Mouse (Mus musculus) cortical plate, adult 2 months (tissue): ENCODE measurements around the gene Zfp61. TPM values are rescaled to one million over a fixed set of nuclear protein-coding genes. Genes with fewer than 3 reads are reported as not detected.
"Not testable (repeated sequence)": the region's sequence is repeated elsewhere in the genome, so short reads cannot be mapped to it uniquely, and the experiment has no call there.

Experiments used
- H3K27ac ChIP-seq: fragments of 200-500 bp; 2 replicates; pipeline ENCODE4 v1.5.1; 2012; ENCODE audit warnings: low read length, control low read depth, inconsistent platforms; ENCODE audit not compliant: insufficient read depth
- H3K4me1 ChIP-seq: fragments of 200-500 bp; 2 replicates; pipeline ENCODE4 v1.6.1; 2011; ENCODE audit warnings: low read length; ENCODE audit not compliant: control insufficient read depth, insufficient read depth
- H3K4me3 ChIP-seq: fragments of 200-500 bp; 2 replicates; pipeline ENCODE4 v1.5.1; 2011; ENCODE audit warnings: mild to moderate bottlenecking, low read length, control low read depth; ENCODE audit not compliant: insufficient read depth
- CTCF ChIP-seq: fragments of 200-500 bp; IDR thresholded peaks from 2 replicates; pipeline ENCODE4 v1.5.1; 2011; ENCODE audit warnings: mild to moderate bottlenecking, control low read depth, low read length; ENCODE audit not compliant: insufficient read depth; ENCODE audit errors: extremely low read depth
- POLR2A ChIP-seq: fragments of 200-500 bp; IDR thresholded peaks from 2 replicates; pipeline ENCODE4 v1.6.1; 2011; ENCODE audit warnings: mild to moderate bottlenecking, low read length, control low read depth; ENCODE audit not compliant: insufficient read depth; ENCODE audit errors: extremely low read depth
- polyA plus RNA-seq: library from polyadenylated mRNA; depleted of rRNA; stranded (reverse); fragments of >200 nt; gene quantifications from 2 replicates; pipeline ENCODE4 v1.2.3, GENCODE M21; 2012

Zfp61 gene
- polyA plus RNA-seq, 1 experiment, result 22.9 TPM

DNA sequence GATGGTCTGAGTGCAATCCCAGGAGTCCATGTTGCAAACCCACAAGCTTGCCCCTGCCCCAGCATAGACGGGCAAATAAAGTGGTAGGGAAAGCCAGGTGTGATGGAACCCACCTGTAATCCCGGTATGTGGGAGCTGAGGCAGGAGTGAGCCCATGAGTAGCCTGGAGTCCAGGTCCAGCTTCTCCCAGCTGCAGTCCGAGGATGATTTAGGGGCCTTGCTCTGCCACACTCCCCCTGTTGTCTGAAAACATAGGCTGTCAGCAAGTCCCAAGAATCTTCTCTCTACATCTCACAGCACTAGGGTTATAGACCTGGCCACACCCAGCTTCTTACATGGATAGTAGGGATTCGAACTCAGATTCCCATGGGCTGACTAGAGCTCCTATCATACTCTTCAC, 14.1 kb downstream of the Zfp61 start:
- Histone ChIP-seq H3K4me1 (no peaks in the 10 kb centered on the region), H3K4me3 (no peak overlapping the region), H3K27ac (no peak overlapping the region)
- TF ChIP-seq POLR2A, result no peak
- TF ChIP-seq CTCF, result no peak

DNA sequence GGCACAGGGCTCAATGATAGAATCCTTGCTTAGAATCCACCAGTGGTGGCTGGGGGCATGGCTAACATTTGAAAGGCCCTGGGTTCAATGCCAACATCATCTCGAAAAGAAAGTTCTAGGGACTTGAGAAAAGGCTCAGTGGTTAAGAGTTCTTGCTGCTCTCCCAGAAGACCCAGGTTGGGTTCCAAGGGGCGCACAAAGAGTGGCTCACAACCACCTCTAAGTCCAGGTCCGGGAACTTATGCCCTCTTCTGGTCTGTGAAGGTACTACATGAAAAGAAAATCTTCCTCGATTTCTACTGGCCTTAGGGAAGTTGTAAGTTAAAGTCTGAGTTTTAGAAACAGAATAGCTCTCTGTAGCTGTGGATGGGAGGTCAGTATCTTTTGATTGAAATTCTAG, 14.9 kb downstream of the Zfp61 start:
- H3K4me3 ChIP-seq, result no peak overlapping the region
- TF ChIP-seq POLR2A (no peak), CTCF (0 out of 2 replicates have a peak, but pooled peaks have one; percentile 4)
- H3K27ac ChIP-seq, result no peak overlapping the region
- H3K4me1 ChIP-seq, result no peaks in the 10 kb centered on the region

DNA sequence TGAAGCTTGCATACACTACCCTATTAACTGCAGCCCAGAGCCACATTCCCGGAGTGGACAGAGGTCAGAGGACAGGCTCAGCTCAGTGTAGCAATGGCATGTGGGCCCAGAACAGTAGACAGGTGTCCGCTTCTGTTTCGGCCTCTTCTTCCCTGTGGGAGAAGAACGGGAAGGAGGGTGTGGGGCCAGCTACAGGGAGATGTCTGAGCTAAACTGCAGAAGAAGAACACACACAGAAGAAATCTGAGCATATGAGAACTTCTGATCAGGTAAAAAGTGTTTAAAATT, 20.2 kb downstream of the Zfp61 start:
- no peak for TF ChIP-seq CTCF
- TF ChIP-seq POLR2A, result no peak
- Histone ChIP-seq H3K4me3 (no peak overlapping the region), H3K4me1 (no peaks in the 10 kb centered on the region), H3K27ac (no peak overlapping the region)

DNA sequence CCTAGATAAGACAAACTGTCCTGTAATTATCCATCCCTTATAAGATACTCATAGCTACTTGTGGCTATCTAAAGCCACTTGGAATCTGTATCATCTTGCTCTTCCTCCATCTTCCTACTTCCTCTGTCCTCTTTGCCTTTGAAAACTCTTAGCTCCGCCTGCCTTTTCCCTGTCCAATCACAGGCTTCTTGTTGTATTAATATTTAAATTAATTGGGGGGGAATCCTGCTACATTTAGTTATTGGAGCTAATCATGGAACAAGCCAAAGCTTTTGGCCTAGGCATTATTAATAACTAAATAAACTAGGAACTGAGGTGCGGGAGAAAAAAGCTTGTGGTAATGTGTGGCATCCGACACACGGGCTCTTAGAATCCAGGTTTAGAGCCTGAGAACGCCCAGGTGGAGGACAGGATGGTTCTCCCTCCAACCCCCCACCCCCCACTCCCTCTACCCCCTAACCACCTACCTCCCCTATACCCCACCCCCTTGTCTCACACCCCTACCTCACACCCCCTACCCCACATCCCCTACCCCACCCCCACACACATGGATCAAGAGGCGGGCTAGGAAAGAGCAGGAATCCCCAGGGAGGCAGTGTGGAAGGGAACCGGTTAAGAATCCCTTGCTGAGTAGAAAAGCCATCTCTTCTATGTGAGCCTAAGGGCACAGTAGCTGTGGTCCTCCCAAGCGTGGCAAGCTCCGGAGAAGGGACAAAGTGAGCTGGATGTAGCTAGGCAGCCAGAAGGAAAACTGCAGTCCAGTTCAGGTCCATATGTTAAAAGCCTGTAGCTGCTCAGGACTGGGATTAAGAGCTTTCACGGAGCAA, 20.8 kb downstream of the Zfp61 start:
- TF ChIP-seq POLR2A (no peak), CTCF (no peak)
- Histone ChIP-seq H3K4me1 (no peaks in the 10 kb centered on the region), H3K27ac (no peak overlapping the region), H3K4me3 (no peak overlapping the region)

DNA sequence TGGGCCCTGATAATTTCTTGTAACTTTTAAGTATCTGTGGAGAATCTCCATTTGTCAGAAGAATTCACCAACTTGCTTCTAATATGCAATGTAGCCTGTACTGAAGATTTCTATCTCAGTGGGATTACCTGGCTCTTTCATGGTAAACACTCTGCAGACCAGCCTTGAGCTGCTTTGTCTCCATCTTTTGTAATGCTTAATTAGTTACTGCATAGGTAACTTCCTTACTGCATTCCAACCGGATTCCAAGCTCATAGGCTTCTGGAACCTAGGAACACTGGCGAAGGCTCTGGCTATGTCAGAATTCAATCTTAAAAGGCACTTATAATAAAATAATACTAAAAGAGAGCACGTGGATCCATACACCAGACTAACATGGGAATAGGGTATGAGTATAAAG, 22.3 kb downstream of the Zfp61 start:
- H3K27ac ChIP-seq, H3K4me3 ChIP-seq, H3K4me1 ChIP-seq: not testable (repeated sequence)

DNA sequence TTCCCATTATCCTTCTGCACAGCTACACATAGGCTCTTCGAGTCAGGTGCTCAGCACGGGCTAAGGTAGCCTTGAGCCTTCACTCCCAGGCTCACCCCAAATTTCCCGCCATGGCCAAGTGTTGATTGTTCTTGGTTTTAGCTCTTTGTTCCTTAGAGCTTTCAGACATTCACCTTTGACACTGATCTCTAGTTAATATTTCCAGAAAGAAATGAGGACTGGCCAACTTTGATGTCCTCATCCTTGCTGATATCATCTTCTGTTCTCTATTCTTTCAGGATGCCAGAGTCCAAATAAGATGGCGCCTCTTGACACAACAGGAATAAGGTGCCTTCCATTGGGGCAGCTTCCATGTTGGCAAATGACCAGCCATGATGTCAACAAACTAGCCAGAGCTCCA, 26.6 kb downstream of the Zfp61 start:
- Histone ChIP-seq H3K4me3 (no peak overlapping the region), H3K27ac (no peak overlapping the region), H3K4me1 (no peaks in the 10 kb centered on the region)
- TF ChIP-seq POLR2A (no peak), CTCF (no peak)

DNA sequence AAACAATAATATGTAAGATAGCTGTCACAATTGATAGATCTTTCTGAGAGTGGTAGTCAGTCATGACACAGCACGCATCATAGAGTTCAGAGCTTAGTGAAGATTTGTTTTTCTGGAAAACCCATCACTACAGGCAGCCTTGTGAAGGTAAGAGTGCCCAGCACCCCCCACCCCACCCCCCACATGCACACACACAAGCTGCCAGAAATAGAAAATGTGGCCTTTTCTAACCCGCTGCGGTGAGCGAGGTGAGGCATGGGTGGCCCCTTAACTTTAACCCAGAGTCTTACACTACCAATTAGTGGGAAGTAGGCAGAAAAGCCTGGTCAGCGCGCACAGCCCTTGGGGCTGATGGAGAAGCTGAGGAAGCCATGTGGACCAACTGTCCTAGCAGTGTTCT, 29.8 kb downstream of the Zfp61 start:
- Histone ChIP-seq H3K27ac (no peak overlapping the region), H3K4me1 (no peaks in the 10 kb centered on the region), H3K4me3 (no peak overlapping the region)
- TF ChIP-seq CTCF, result no peak
- TF ChIP-seq POLR2A, result no peak

DNA sequence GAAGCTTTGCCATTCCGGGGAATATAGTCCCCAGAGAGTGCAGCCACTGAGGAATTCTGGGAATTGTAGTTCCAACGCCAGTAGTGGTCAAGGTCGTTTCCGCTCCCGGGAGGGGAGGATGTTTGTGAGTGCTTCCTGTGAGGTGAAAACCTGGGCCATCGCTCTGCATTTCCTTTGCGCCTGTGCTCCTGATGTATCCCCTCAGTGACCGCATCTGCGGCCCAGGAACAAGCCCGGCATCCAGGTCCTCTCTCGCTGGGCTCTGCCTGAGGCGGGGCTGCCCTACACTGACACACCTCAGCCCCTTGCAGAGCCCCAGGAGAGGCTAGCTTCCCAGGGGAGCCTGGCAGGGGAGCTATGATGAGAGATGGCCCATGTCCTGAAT, 30.8 kb downstream of the Zfp61 start, which contains the start of gene Zfp93:
Gene Zfp93 (plus strand): TSS at position 133 of the 385 bp plus-strand sequence.
- H3K27ac ChIP-seq, result 0 out of 2 replicates have a peak within 1 kb of the TSS, but pooled peaks have one; percentile 30
- H3K4me1 ChIP-seq, result no peaks in the 10 kb centered on the region
- peak within 1 kb of the TSS; percentile 52 for H3K4me3 ChIP-seq
- TF ChIP-seq CTCF, result no peak
- peak; percentile 88; the same call in 1 of the 2 replicates for TF ChIP-seq POLR2A

DNA sequence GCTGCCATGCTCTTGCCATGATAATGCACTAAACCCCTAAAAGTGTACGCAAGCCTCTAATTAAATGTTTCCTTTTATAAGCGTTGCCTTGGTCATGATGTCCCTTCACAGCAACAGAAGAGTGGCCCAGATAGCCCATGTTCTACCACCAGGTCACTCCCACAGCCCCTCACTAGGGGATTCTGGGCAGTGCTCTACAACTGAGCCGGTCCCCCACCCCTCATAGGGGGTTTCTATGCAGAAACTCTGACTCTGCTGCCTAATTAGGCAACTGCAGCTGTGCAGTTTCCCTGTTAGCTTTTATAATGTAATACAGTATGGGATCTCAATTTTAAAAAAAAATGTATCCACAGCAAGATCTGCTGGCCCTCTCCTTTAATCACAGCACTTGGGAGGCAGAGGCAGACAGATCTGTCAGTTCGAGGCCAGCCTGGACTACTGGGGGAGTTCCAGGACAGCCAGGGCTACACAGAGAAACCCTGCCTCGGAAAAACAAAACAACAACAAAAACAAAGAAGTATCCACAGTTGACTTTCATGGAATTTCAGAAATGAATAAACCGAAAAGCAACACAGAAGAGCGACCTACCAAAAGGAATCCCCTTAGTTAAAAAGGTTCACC, 31.3 kb downstream of the Zfp61 start:
- Histone ChIP-seq H3K4me3 (peak overlapping the region; percentile 52), H3K27ac (no peak overlapping the region)
- TF ChIP-seq CTCF, result no peak
- no peak for TF ChIP-seq POLR2A

DNA sequence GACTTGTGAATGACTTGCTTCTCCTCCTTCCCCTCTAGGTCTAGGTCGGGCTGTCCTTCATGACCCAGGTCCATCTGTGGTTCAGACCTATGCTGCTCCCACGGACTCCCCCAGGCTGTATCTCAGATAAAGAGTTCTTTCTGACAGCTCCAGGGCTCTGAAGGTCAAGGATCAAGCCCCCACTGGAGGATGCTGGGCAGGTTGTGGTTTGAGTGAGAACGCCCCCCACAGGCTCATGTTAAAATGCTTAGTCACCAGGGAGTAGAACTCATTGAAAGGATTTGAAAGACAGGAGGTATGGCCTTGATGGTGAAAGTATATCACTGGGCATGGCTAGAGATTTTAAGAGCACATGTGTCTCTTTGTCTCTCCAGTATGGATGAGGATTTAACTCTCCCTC, 31.8 kb downstream of the Zfp61 start:
- H3K4me1 ChIP-seq, result no peaks in the 10 kb centered on the region
- TF ChIP-seq POLR2A (no peak), CTCF (no peak)
- H3K27ac ChIP-seq, result no peak overlapping the region
- peak overlapping the region; percentile 52; the same call in 1 of the 2 replicates for H3K4me3 ChIP-seq

More for the DNA sequence above, 31.3 kb downstream of the Zfp61 start:
- H3K4me1 ChIP-seq, result no peaks in the 10 kb centered on the region
